Mouse (Mus musculus) adrenal gland (tissue): ENCODE data around the gene Vmn1r73.

Experiments used
- intact Hi-C: fragments of 180-260 bp; cut with DNase I; formaldehyde crosslinking; loops from one replicate; pipeline ENCODE4 v1.15.1; 2025
- long read RNA-seq, 2 experiments: library from polyadenylated mRNA; unstranded; transcript quantifications; one replicate each; pipeline ENCODE4 v2.0.0; 2020; ENCODE audit warnings: borderline replicate concordance in 1 of 2; ENCODE audit not compliant: insufficient replicate concordance in 1 of 2

The Vmn1r73 gene
- long read RNA-seq, experiment 1, result 0 reads
- long read RNA-seq, experiment 2, result 0 reads

DNA sequence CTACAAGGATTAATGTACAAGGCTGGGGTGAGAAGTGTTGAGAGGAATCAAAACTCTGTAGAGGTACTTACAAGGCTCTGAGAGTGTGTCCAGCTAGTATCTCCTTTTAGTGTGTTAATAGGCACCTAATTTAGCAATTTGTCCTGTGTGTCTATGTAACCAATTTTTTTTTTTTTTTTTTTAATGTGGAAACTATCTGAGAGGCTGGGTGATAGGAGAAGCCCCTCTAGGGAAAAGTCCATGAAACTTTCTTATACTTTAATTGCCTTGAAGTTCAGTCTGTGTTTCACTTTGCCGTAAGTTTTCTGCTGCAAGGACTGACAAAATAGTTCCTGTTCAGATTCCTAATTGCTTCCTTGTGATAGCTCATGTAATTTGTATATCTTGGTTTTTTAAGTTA is at the start of gene Vmn1r73:
Gene Vmn1r73, plus strand, starts transcription at position 301 of the 400 bp plus-strand sequence.
- intact Hi-C loops, result no loop called here
